Mouse (Mus musculus) liver, adult 10 weeks (tissue): ENCODE data around the gene Trim14. TPM values are rescaled to one million over a fixed set of nuclear protein-coding genes. Genes with fewer than 3 reads are reported as not detected.

Experiments
- polyA plus RNA-seq: library from polyadenylated mRNA; stranded (reverse); fragments of 350-450 nt; fragmentation: Illumina TruSeq; extraction: RNeasy Lipid Tissue Mini Kit (QIAGEN cat#74804); gene quantifications from one replicate; pipeline ENCODE4 v1.2.3, GENCODE M21; 2014; ENCODE audit warnings: low read depth, low replicate concordance

Gene Trim14
- 29.6 TPM for polyA plus RNA-seq

GRCm38 (mm10) chr4:46535840-46536361 is at the start of gene Trim14:
Trim14 (minus strand) TSS chr4:46536141.

GRCm38 (mm10) chr4:46489028-46489925 is 46.7 kb downstream of the Trim14 start, which contains the start of gene Nans:
Nans (plus strand) TSS chr4:46489248.

GRCm38 (mm10) chr4:46450519-46451131 is 85.3 kb downstream of the Trim14 start, which contains the start of gene Anp32b:
Anp32b (plus strand) TSS chr4:46450902.

Other genes starting within 250 kb of the Trim14 start
- not detected for gene Foxe1, start 192.5 kb downstream of the Trim14 start, polyA plus RNA-seq
- gene Trmo, start 146.7 kb downstream of the Trim14 start, polyA plus RNA-seq, result 0.93 TPM
- gene Hemgn, start 122.6 kb downstream of the Trim14 start, polyA plus RNA-seq, result not detected
- gene Anp32b, start 85.2 kb downstream of the Trim14 start, polyA plus RNA-seq, result 82.9 TPM
- 4.4 TPM for gene Nans, start 46.9 kb downstream of the Trim14 start, polyA plus RNA-seq
- 0.45 TPM for gene Coro2a, start 66.1 kb upstream of the Trim14 start, polyA plus RNA-seq
- gene Tbc1d2, start 114.1 kb upstream of the Trim14 start, polyA plus RNA-seq, result not detected